Mouse (Mus musculus) thymus, adult 2 months (tissue): ENCODE data around the gene Spata46. TPM values are rescaled to one million over a fixed set of nuclear protein-coding genes. Genes with fewer than 3 reads are reported as not detected.

Experiments
- DNase-seq: peaks from one replicate; pipeline ENCODE4 v3.0.0; 2021
- H3K27ac ChIP-seq: fragments of 200-500 bp; 2 replicates; pipeline ENCODE4 v1.5.1; 2012; ENCODE audit warnings: low read length, control low read depth; ENCODE audit not compliant: control insufficient read depth, insufficient read depth
- H3K27me3 ChIP-seq: fragments of 200-500 bp; 2 replicates; pipeline ENCODE4 v1.6.1; 2012; ENCODE audit warnings: mild to moderate bottlenecking, low read length, moderate library complexity, mixed read lengths; ENCODE audit not compliant: control insufficient read depth, insufficient read depth
- H3K36me3 ChIP-seq: fragments of 200-500 bp; 2 replicates; pipeline ENCODE4 v1.6.1; 2012; ENCODE audit warnings: mild to moderate bottlenecking, low read length, moderate library complexity; ENCODE audit not compliant: control insufficient read depth, insufficient read depth
- H3K4me1 ChIP-seq: fragments of 200-500 bp; replicated peaks from 2 replicates; pipeline ENCODE4 v1.6.1; 2012; ENCODE audit warnings: low read length; ENCODE audit not compliant: control insufficient read depth, insufficient read depth
- H3K4me3 ChIP-seq: fragments of 200-500 bp; 2 replicates; pipeline ENCODE4 v1.5.1; 2012; ENCODE audit warnings: mild to moderate bottlenecking, low read length, control low read depth, moderate library complexity; ENCODE audit not compliant: control insufficient read depth, insufficient read depth
- CTCF ChIP-seq: fragments of 200-500 bp; IDR thresholded peaks from 2 replicates; pipeline ENCODE4 v1.5.1; 2012; ENCODE audit warnings: mild to moderate bottlenecking, control low read depth, low read length, moderate library complexity, borderline replicate concordance; ENCODE audit not compliant: control insufficient read depth, poor library complexity, insufficient read depth; ENCODE audit errors: extremely low read depth
- POLR2A ChIP-seq: fragments of 200-500 bp; IDR thresholded peaks from 2 replicates; pipeline ENCODE4 v1.6.1; 2012; ENCODE audit warnings: mild to moderate bottlenecking, low read length, control low read depth, moderate library complexity; ENCODE audit not compliant: control insufficient read depth, poor library complexity, insufficient read depth; ENCODE audit errors: extremely low read depth
- WGBS: fragments of 180-500 bp; shearing (Covaris S2); methylation state at CpG from one replicate; pipeline ENCODE4 v1.1.7; 2018; 5-methylcytosine and 5-hydroxymethylcytosine counted together
- polyA plus RNA-seq: library from polyadenylated mRNA; depleted of rRNA; stranded (reverse); fragments of >200 nt; gene quantifications from 2 replicates; pipeline ENCODE4 v1.2.3, GENCODE M21; 2012; rRNA removed

Gene Spata46
- polyA plus RNA-seq, 1 experiment: 0.32 TPM

GRCm38 (mm10) chr1:170360183-170360915, 51.7 kb downstream of the Spata46 start:
- Histone ChIP-seq H3K4me1 (no peaks in the 10 kb centered on the region), H3K36me3 (no peaks in the 10 kb centered on the region), H3K27ac (no peak overlapping the region), H3K4me3 (no peak overlapping the region), H3K27me3 (no peaks in the 10 kb centered on the region)
- 95% methylated on average over 10 of the region's 10 CpGs for WGBS
- TF ChIP-seq POLR2A (no peak), CTCF (no peak)
- DNase-seq: no peak

Other genes starting within 250 kb of the Spata46 start
- 3.6 and 4.2 TPM in 2 replicates for gene Ddr2, start 198.0 kb upstream of the Spata46 start, polyA plus RNA-seq
- gene Uap1, start 133.8 kb upstream of the Spata46 start, polyA plus RNA-seq: 16.1 and 17.3 TPM in 2 replicates
- gene Uhmk1, start 93.4 kb upstream of the Spata46 start, polyA plus RNA-seq: 16.3 and 16.8 TPM in 2 replicates
- 0.04 and 0.06 TPM in 2 replicates for gene Sh2d1b2, start 76.1 kb upstream of the Spata46 start, polyA plus RNA-seq
- 0.48 and 0.71 TPM in 2 replicates for gene Sh2d1b1, start 31.5 kb upstream of the Spata46 start, polyA plus RNA-seq
- gene Gm7694, start 2.5 kb upstream of the Spata46 start, polyA plus RNA-seq: 1.2 and 1.3 TPM in 2 replicates